Mouse (Mus musculus): ENCODE data around the gene Ece2. TPM values are rescaled to one million over a fixed set of nuclear protein-coding genes. Genes with fewer than 3 reads are reported as not detected.
"Not testable (repeated sequence)": the region's sequence is repeated elsewhere in the genome, so short reads cannot be mapped to it uniquely, and the experiment has no call there.

The Ece2 gene
- polyA plus RNA-seq, 1 experiment from 2014 or later, result 0.12 TPM

GRCm38 (mm10) chr16:20643911-20644310 is 14.3 kb downstream of the Ece2 start:
- Histone ChIP-seq H3K4me3 (ENCODE audit: low read depth, low read length) (no peak overlapping the region), H3K36me3 (ENCODE audit: insufficient read depth, low read length) (no peaks in the 10 kb centered on the region), H3K4me1 (ENCODE audit: insufficient read depth, low read depth, low read length) (no peaks in the 10 kb centered on the region), H3K4me2 (replicated peaks; ENCODE audit: low read depth, low read length) (no peak overlapping the region), H3K27me3 (replicated peaks; ENCODE audit: insufficient read depth, low read length) (no peaks in the 10 kb centered on the region), H3K9me3 (ENCODE audit: low read length) (no peaks in the 10 kb centered on the region), H3K9ac (replicated peaks; ENCODE audit: low read depth) (no peak overlapping the region), H3K27ac (ENCODE audit: low read length) (no peak overlapping the region)
- 81% methylated on average over 7 of the region's 7 CpGs for WGBS
- no peak for DNase-seq (ENCODE audit: low spot score)
- ATAC-seq, result no peak
- TF ChIP-seq CTCF (IDR thresholded peaks at IDR 0.05), result no peak
- TF ChIP-seq EP300 (IDR thresholded peaks at IDR 0.05), result no peak

DNA sequence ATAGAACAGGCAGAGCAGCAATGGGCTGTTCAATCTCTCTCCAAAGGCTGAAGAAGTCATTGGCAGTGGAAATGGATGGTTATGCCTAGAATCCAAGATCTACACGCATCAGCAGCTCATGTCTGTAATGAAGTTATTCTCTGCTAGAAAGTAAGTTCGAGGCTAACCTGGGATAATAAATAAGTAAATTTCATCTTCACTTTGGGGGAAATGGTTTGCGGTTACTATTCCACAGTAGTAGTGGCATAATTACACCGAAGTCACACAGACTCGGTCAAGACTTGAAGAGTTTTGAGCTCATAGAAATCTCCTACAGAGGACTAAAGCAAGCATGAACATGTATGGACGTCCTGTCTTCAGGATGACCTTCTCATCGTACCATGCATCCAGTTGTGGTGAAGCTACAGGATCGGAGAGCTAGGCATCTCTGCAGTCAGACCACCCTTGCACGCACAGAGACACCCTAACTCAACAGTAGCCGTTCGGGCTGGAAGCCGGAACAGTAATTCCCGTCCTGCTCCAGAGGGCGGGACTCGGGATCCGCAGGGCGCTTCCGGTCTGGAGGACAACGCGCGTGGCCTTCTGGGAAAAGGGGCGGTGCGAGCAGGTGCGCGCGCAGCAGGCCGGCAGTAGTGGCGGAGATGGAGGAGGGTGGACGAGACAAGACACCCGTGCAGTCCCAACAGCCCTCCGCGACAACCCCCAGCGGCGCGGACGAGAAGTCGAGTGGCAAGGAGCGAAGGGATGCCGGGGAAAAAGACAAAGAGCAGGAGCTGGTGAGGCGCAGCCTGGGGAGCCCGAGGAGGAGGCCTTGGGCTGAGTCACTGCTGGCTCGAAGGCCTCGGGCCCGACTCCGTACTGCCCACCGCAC is 21.7 kb downstream of the Ece2 start, which contains the start of gene Psmd2:
Gene Psmd2 (plus strand): TSS at position 577 of the 871 bp plus-strand sequence.
- peak; percentile 99 for ATAC-seq
- H3K4me3 ChIP-seq (ENCODE audit: low read depth, low read length), result peak within 1 kb of the TSS; percentile 57

GRCm38 (mm10) chr16:20651947-20652310 is 22.3 kb downstream of the Ece2 start:
- H3K4me2 ChIP-seq (replicated peaks; ENCODE audit: low read depth, low read length), result peak overlapping the region; percentile 79
- no peaks in the 10 kb centered on the region for H3K4me1 ChIP-seq (ENCODE audit: insufficient read depth, low read depth, low read length)
- H3K9ac ChIP-seq (replicated peaks; ENCODE audit: low read depth), result peak overlapping the region; percentile 60
- no peaks in the 10 kb centered on the region for H3K27me3 ChIP-seq (replicated peaks; ENCODE audit: insufficient read depth, low read length)
- ATAC-seq (no peak; the same call in 1 of the 2 replicates), DNase-seq (ENCODE audit: low spot score) (no peak)
- TF ChIP-seq CTCF (IDR thresholded peaks at IDR 0.05), result no peak
- no peak for TF ChIP-seq EP300 (IDR thresholded peaks at IDR 0.05)
- H3K4me3 ChIP-seq (ENCODE audit: low read depth, low read length), result peak overlapping the region; percentile 57
- peaks cover 16% of the 10 kb centered on the region; the same call in 1 of the 2 replicates for H3K36me3 ChIP-seq (ENCODE audit: insufficient read depth, low read length)
- no peak overlapping the region for H3K27ac ChIP-seq (ENCODE audit: low read length)
- WGBS, result 7% methylated on average over 12 of the region's 12 CpGs
- no peaks in the 10 kb centered on the region for H3K9me3 ChIP-seq (ENCODE audit: low read length)

More for the DNA sequence above, 21.7 kb downstream of the Ece2 start, which contains the start of gene Psmd2:
- Histone ChIP-seq H3K27ac (ENCODE audit: low read length) (peak within 1 kb of the TSS; percentile 64), H3K4me2 (replicated peaks; ENCODE audit: low read depth, low read length) (peak within 1 kb of the TSS; percentile 79), H3K9me3 (ENCODE audit: low read length) (no peaks in the 10 kb centered on the region), H3K4me1 (ENCODE audit: insufficient read depth, low read depth, low read length) (no peaks in the 10 kb centered on the region), H3K27me3 (replicated peaks; ENCODE audit: insufficient read depth, low read length) (no peaks in the 10 kb centered on the region), H3K9ac (replicated peaks; ENCODE audit: low read depth) (peak within 1 kb of the TSS; percentile 60), H3K36me3 (ENCODE audit: insufficient read depth, low read length) (peaks cover 10% of the 10 kb centered on the region; the same call in 1 of the 2 replicates)
- 2% methylated on average over 35 of the region's 46 CpGs for WGBS
- DNase-seq (ENCODE audit: low spot score), result peak; percentile 96
- TF ChIP-seq EP300 (IDR thresholded peaks at IDR 0.05), result no peak
- peak; percentile 34; the same call in 1 of the 2 replicates for TF ChIP-seq CTCF (IDR thresholded peaks at IDR 0.05)

- WGBS, result 53% methylated on average over 2 of the region's 2 CpGs
- Histone ChIP-seq H3K36me3 (ENCODE audit: insufficient read depth, low read length) (peaks cover 26% of the 10 kb centered on the region), H3K4me3 (ENCODE audit: low read depth, low read length) (no peak overlapping the region), H3K4me1 (ENCODE audit: insufficient read depth, low read depth, low read length) (no peaks in the 10 kb centered on the region), H3K4me2 (replicated peaks; ENCODE audit: low read depth, low read length) (no peak overlapping the region), H3K9ac (replicated peaks; ENCODE audit: low read depth) (no peak overlapping the region), H3K27ac (ENCODE audit: low read length) (no peak overlapping the region), H3K9me3 (ENCODE audit: low read length) (no peaks in the 10 kb centered on the region), H3K27me3 (replicated peaks; ENCODE audit: insufficient read depth, low read length) (no peaks in the 10 kb centered on the region)
- no peak for ATAC-seq
- peak; percentile 24 for DNase-seq (ENCODE audit: low spot score)
- no peak for TF ChIP-seq CTCF (IDR thresholded peaks at IDR 0.05)
- TF ChIP-seq EP300 (IDR thresholded peaks at IDR 0.05), result no peak
These were observed 23.7 kb downstream of the Ece2 start for GRCm38 (mm10) chr16:20653315-20653714.

GRCm38 (mm10) chr16:20657661-20658060 is 28.0 kb downstream of the Ece2 start:
- DNase-seq (ENCODE audit: low spot score) (no peak), ATAC-seq (no peak)
- Histone ChIP-seq H3K4me3 (ENCODE audit: low read depth, low read length) (no peak overlapping the region), H3K27ac (ENCODE audit: low read length) (no peak overlapping the region), H3K27me3 (replicated peaks; ENCODE audit: insufficient read depth, low read length) (no peaks in the 10 kb centered on the region), H3K36me3 (ENCODE audit: insufficient read depth, low read length) (peaks cover 61% of the 10 kb centered on the region), H3K9ac (replicated peaks; ENCODE audit: low read depth) (no peak overlapping the region), H3K9me3 (ENCODE audit: low read length) (no peaks in the 10 kb centered on the region), H3K4me2 (replicated peaks; ENCODE audit: low read depth, low read length) (no peak overlapping the region), H3K4me1 (ENCODE audit: insufficient read depth, low read depth, low read length) (no peaks in the 10 kb centered on the region)
- TF ChIP-seq CTCF (IDR thresholded peaks at IDR 0.05), result no peak
- no peak for TF ChIP-seq EP300 (IDR thresholded peaks at IDR 0.05)
- WGBS, result 89% methylated on average over 4 of the region's 4 CpGs

GRCm38 (mm10) chr16:20668013-20668412 is 38.4 kb downstream of the Ece2 start, which contains the start of gene Eif4g1:
Gene Eif4g1 (plus strand): TSS chr16:20668313.
- H3K27me3 ChIP-seq (replicated peaks; ENCODE audit: insufficient read depth, low read length); ATAC-seq; H3K4me1 ChIP-seq (ENCODE audit: insufficient read depth, low read depth, low read length); H3K9me3 ChIP-seq (ENCODE audit: low read length); H3K36me3 ChIP-seq (ENCODE audit: insufficient read depth, low read length); H3K27ac ChIP-seq (ENCODE audit: low read length); H3K4me2 ChIP-seq (replicated peaks; ENCODE audit: low read depth, low read length); H3K9ac ChIP-seq (replicated peaks; ENCODE audit: low read depth); H3K4me3 ChIP-seq (ENCODE audit: low read depth, low read length); DNase-seq (ENCODE audit: low spot score): not testable (repeated sequence)
- 98% methylated on average over 4 of the region's 6 CpGs for WGBS

Measured in lung, postnatal 0 days (tissue).